Mouse (Mus musculus) cerebellum, adult 2 months (tissue): ENCODE data around the gene Slc8a2. TPM values are rescaled to one million over a fixed set of nuclear protein-coding genes. Genes with fewer than 3 reads are reported as not detected.

ENCODE experiments used
- DNase-seq, 2 experiments: peaks; one replicate each; pipeline ENCODE4 v3.0.0; 2021
- H3K27ac ChIP-seq: fragments of 200-500 bp; 2 replicates; pipeline ENCODE4 v1.5.1; 2012; ENCODE audit warnings: low read length, control low read depth, inconsistent platforms; ENCODE audit not compliant: insufficient read depth
- H3K27me3 ChIP-seq: fragments of 200-500 bp; 2 replicates; pipeline ENCODE4 v1.6.1; 2012; ENCODE audit warnings: inconsistent platforms, mild to moderate bottlenecking, low read length, moderate library complexity; ENCODE audit not compliant: control insufficient read depth, insufficient read depth
- H3K4me1 ChIP-seq: fragments of 200-500 bp; 2 replicates; pipeline ENCODE4 v1.6.1; 2011; ENCODE audit warnings: low read length; ENCODE audit not compliant: control insufficient read depth, insufficient read depth
- H3K4me3 ChIP-seq: fragments of 200-500 bp; replicated peaks from 2 replicates; pipeline ENCODE3; 2011; ENCODE audit warnings: mild to moderate bottlenecking, low read depth, low read length, control low read depth; ENCODE audit not compliant: insufficient read depth
- CTCF ChIP-seq: fragments of 200-500 bp; IDR thresholded peaks from 2 replicates; pipeline ENCODE4 v1.5.1; 2011; ENCODE audit warnings: low read depth, mild to moderate bottlenecking, control low read depth, low read length, moderate library complexity, borderline replicate concordance; ENCODE audit not compliant: insufficient read depth
- POLR2A ChIP-seq: fragments of 200-500 bp; IDR thresholded peaks from 2 replicates; pipeline ENCODE4 v1.6.1; 2011; ENCODE audit warnings: low read length, control low read depth, borderline replicate concordance; ENCODE audit not compliant: insufficient read depth
- WGBS: fragments of 180-500 bp; shearing (Covaris S2); methylation state at CpG from one replicate; pipeline ENCODE4 v1.1.7; 2018; 5-methylcytosine and 5-hydroxymethylcytosine counted together
- polyA plus RNA-seq: library from polyadenylated mRNA; depleted of rRNA; stranded (reverse); fragments of >200 nt; gene quantifications from 2 replicates; pipeline ENCODE4 v1.2.3, GENCODE M21; 2012; rRNA removed

Slc8a2 gene
- polyA plus RNA-seq, 1 experiment: 84.6 TPM

GRCm38 (mm10) chr7:16208781-16209665, 79.4 kb downstream of the Slc8a2 start:
- no peak for TF ChIP-seq POLR2A
- no peak for TF ChIP-seq CTCF
- 92% methylated on average over 21 of the region's 21 CpGs for WGBS
- Histone ChIP-seq H3K27me3 (no peaks in the 10 kb centered on the region), H3K4me1 (peaks cover 6% of the 10 kb centered on the region; the same call in 1 of the 2 replicates), H3K27ac (no peak overlapping the region), H3K4me3 (no peak overlapping the region)
- no peak for DNase-seq

Other genes starting within 250 kb of the Slc8a2 start
- not detected in 2 replicates for gene Crx, start 249.9 kb upstream of the Slc8a2 start, polyA plus RNA-seq
- gene Crxos, start 247.2 kb upstream of the Slc8a2 start, polyA plus RNA-seq: 0.11 TPM in 1 of 2 replicates, not detected in the other
- gene Selenow, start 207.4 kb upstream of the Slc8a2 start, polyA plus RNA-seq: 870 and 931 TPM in 2 replicates
- 104 and 108 TPM in 2 replicates for gene Nop53, start 183.8 kb upstream of the Slc8a2 start, polyA plus RNA-seq
- 7.4 and 7.5 TPM in 2 replicates for gene Ehd2, start 162.3 kb upstream of the Slc8a2 start, polyA plus RNA-seq
- 12.3 and 12.4 TPM in 2 replicates for gene Bicra, start 81.9 kb upstream of the Slc8a2 start, polyA plus RNA-seq
- gene Zfp541, start 68.0 kb upstream of the Slc8a2 start, polyA plus RNA-seq: 0.16 and 0.28 TPM in 2 replicates
- gene Napa, start 31.4 kb upstream of the Slc8a2 start, polyA plus RNA-seq: 447 and 471 TPM in 2 replicates
- gene Kptn, start 9.9 kb upstream of the Slc8a2 start, polyA plus RNA-seq: 56.4 and 60.5 TPM in 2 replicates
- gene Meis3, start 45.3 kb downstream of the Slc8a2 start, polyA plus RNA-seq: 93.5 and 94.2 TPM in 2 replicates
- gene Dhx34, start 92.2 kb downstream of the Slc8a2 start, polyA plus RNA-seq: 11.7 and 13.3 TPM in 2 replicates
- 0.19 and 0.20 TPM in 2 replicates for gene C5ar2, start 114.3 kb downstream of the Slc8a2 start, polyA plus RNA-seq
- gene C5ar1, start 129.7 kb downstream of the Slc8a2 start, polyA plus RNA-seq: 0.75 and 0.95 TPM in 2 replicates
- 60.1 and 61.1 TPM in 2 replicates for gene Inafm1, start 143.8 kb downstream of the Slc8a2 start, polyA plus RNA-seq
- 81.1 and 91.1 TPM in 2 replicates for gene Ccdc9, start 157.0 kb downstream of the Slc8a2 start, polyA plus RNA-seq
- 17.0 and 20.3 TPM in 2 replicates for gene Bbc3, start 178.6 kb downstream of the Slc8a2 start, polyA plus RNA-seq